ENCODE assay signal across 23 mouse cellular contexts in genomic region chr7:58310096-58310495, GRCm38 (mm10).
DNase-seq lines count a peak whose midpoint lies in the region; ATAC-seq lines count a peak whose summit lies in the region.
"Had no signal": no experiment of that assay in that cellular context is flagged by ENCODE, and none has a peak within 500 bp of the region (broad histone marks: within the 10 kb centered on the region; RNA-seq: fewer than 3 reads in every experiment).

No protein-coding gene starts in this region.

- WGBS in forebrain, embryonic 16.5 days = 57% methylated on average over 2 of the region's 2 CpGs
- WGBS in forebrain, embryonic 15.5 days = 59% methylated on average over 2 of the region's 2 CpGs
- WGBS in midbrain, embryonic 15.5 days = 52% methylated on average over 2 of the region's 2 CpGs

- no peak overlapping the region for H3K9ac ChIP-seq in forebrain, embryonic 16.5 days (replicated peaks; ENCODE audit: low read depth, low read length)
- no peak overlapping the region for H3K9ac ChIP-seq in forebrain, embryonic 15.5 days (replicated peaks)
- no peak overlapping the region for H3K9ac ChIP-seq in midbrain, embryonic 15.5 days
- H3K9ac ChIP-seq: embryonic facial prominence, embryonic 12.5 days; forebrain, embryonic 13.5 days; heart, embryonic 13.5 days; kidney, embryonic 15.5 days; limb, embryonic 13.5 days; liver, embryonic 13.5 days had no signal

- no peaks in the 10 kb centered on the region for H3K36me3 ChIP-seq in forebrain, embryonic 16.5 days (ENCODE audit: control insufficient read depth, insufficient read depth)
- H3K36me3 ChIP-seq in forebrain, embryonic 15.5 days = no peaks in the 10 kb centered on the region
- no peaks in the 10 kb centered on the region for H3K36me3 ChIP-seq in midbrain, embryonic 15.5 days (replicated peaks)
- H3K36me3 ChIP-seq: embryonic facial prominence, embryonic 12.5 days; heart, embryonic 13.5 days; kidney, embryonic 15.5 days; limb, embryonic 13.5 days; liver, embryonic 13.5 days had no signal

- DNase-seq in layer of hippocampus, adult 9-10 months (ENCODE audit: low spot score) = peak; percentile 21
- no peak for DNase-seq in layer of hippocampus, postnatal 10 days (ENCODE audit: low spot score in 2 of 2)
- peak; percentile 76 for DNase-seq in brain, adult 2 months (ENCODE audit: low read depth, low spot score)
- DNase-seq in spleen, postnatal 36 days (ENCODE audit: low spot score in 2 of 2) = no peak
- DNase-seq: adrenal gland, postnatal 14 days; cerebellum, adult 9-10 months; gastrocnemius, postnatal 36 days; heart, adult 2 months; heart, postnatal 14 days; kidney, adult 11 months; liver, embryonic 13.5 days; lung, adult 2 months; lung, postnatal 14 days; thymus, postnatal 14 days had no signal

- H3K27ac ChIP-seq in forebrain, embryonic 16.5 days (ENCODE audit: low read length) = no peak overlapping the region
- H3K27ac ChIP-seq in forebrain, embryonic 15.5 days (replicated peaks) = no peak overlapping the region
- H3K27ac ChIP-seq in midbrain, embryonic 15.5 days = no peak overlapping the region
- H3K27ac ChIP-seq: embryonic facial prominence, embryonic 12.5 days; forebrain, embryonic 13.5 days; heart, adult 2 months; heart, embryonic 13.5 days; kidney, embryonic 15.5 days; limb, embryonic 13.5 days; liver, embryonic 13.5 days had no signal

- H3K4me1 ChIP-seq in forebrain, embryonic 16.5 days (replicated peaks; ENCODE audit: control insufficient read depth, insufficient read depth, low read length) = no peaks in the 10 kb centered on the region
- H3K4me1 ChIP-seq in forebrain, embryonic 15.5 days = no peaks in the 10 kb centered on the region
- no peaks in the 10 kb centered on the region for H3K4me1 ChIP-seq in midbrain, embryonic 15.5 days
- H3K4me1 ChIP-seq: embryonic facial prominence, embryonic 12.5 days; forebrain, embryonic 13.5 days; heart, embryonic 13.5 days; kidney, embryonic 15.5 days; limb, embryonic 13.5 days; liver, embryonic 13.5 days had no signal

- no peaks in the 10 kb centered on the region for H3K9me3 ChIP-seq in forebrain, embryonic 16.5 days (ENCODE audit: control insufficient read depth, low read length)
- H3K9me3 ChIP-seq in forebrain, embryonic 15.5 days = no peaks in the 10 kb centered on the region
- no peaks in the 10 kb centered on the region for H3K9me3 ChIP-seq in midbrain, embryonic 15.5 days
- H3K9me3 ChIP-seq: embryonic facial prominence, embryonic 12.5 days; forebrain, embryonic 13.5 days; heart, embryonic 13.5 days; kidney, embryonic 15.5 days; limb, embryonic 13.5 days; liver, embryonic 13.5 days had no signal

- no peak overlapping the region for H3K4me2 ChIP-seq in forebrain, embryonic 16.5 days (ENCODE audit: low read length)
- no peak overlapping the region for H3K4me2 ChIP-seq in forebrain, embryonic 15.5 days (replicated peaks)
- no peak overlapping the region for H3K4me2 ChIP-seq in midbrain, embryonic 15.5 days
- H3K4me2 ChIP-seq: embryonic facial prominence, embryonic 12.5 days; forebrain, embryonic 13.5 days; heart, embryonic 13.5 days; kidney, embryonic 15.5 days; limb, embryonic 13.5 days; liver, embryonic 13.5 days had no signal

- no peak overlapping the region for H3K4me3 ChIP-seq in forebrain, embryonic 16.5 days (replicated peaks; ENCODE audit: low read length)
- no peak overlapping the region for H3K4me3 ChIP-seq in forebrain, embryonic 15.5 days
- no peak overlapping the region for H3K4me3 ChIP-seq in midbrain, embryonic 15.5 days
- H3K4me3 ChIP-seq: embryonic facial prominence, embryonic 12.5 days; forebrain, embryonic 13.5 days; heart, adult 2 months; heart, embryonic 13.5 days; kidney, embryonic 15.5 days; limb, embryonic 13.5 days; liver, embryonic 13.5 days had no signal

- ATAC-seq in forebrain, embryonic 16.5 days = peak; percentile 54; the same call in 1 of the 2 replicates
- ATAC-seq in forebrain, embryonic 15.5 days (replicated peaks) = no peak; the same call in 1 of the 2 replicates
- 0 out of 2 replicates have a peak, but pooled peaks have one; percentile 58 for ATAC-seq in midbrain, embryonic 15.5 days (replicated peaks)
- ATAC-seq: CD4-positive, CD25-positive, alpha-beta regulatory T cell, adult 4 months; forebrain, embryonic 13.5 days had no signal

- no peaks in the 10 kb centered on the region for H3K27me3 ChIP-seq in forebrain, embryonic 16.5 days (replicated peaks; ENCODE audit: control insufficient read depth, insufficient read depth, low read length)
- H3K27me3 ChIP-seq in forebrain, embryonic 15.5 days = no peaks in the 10 kb centered on the region
- no peaks in the 10 kb centered on the region for H3K27me3 ChIP-seq in midbrain, embryonic 15.5 days (replicated peaks)
- H3K27me3 ChIP-seq: embryonic facial prominence, embryonic 12.5 days; forebrain, embryonic 13.5 days; heart, embryonic 13.5 days; kidney, embryonic 15.5 days; limb, embryonic 13.5 days; liver, embryonic 13.5 days had no signal

Comparison
In these comparisons a context has a peak if more than half of its experiments do, and no peak if none do; other contexts are left out.
1. DNase-seq: peak in layer of hippocampus, adult 9-10 months (single experiment) and brain, adult 2 months (single experiment); none in layer of hippocampus, postnatal 10 days (0 of 2) and spleen, postnatal 36 days (0 of 2).